Mouse (Mus musculus) ovary, adult 18-20 months (tissue): ENCODE measurements around the gene Atp6v1a.

ENCODE experiments used
- DNase-seq: peaks from one replicate; pipeline ENCODE4 v3.0.0; 2022; ENCODE audit warnings: low spot score, mixed read lengths

The Atp6v1a gene

DNA sequence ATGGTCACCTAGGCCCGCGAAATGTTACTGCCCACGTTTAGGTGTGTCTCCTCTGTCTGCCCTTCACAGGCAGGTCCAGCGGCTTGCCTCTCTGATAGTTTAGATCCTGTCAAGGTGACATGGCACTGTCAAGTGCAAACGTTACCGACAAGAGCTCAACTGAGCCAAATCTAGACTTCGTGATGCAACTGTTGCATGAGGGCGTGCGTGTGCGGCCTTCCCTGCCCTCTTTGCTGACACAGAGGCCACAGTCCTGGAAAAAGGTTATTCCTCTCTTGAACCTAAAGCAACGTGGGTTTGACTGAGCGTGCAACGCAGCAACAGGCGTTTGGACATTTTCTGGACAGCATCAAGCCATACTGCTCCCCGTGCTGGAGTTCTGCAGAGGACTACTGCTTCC is 78.2 kb downstream of the Atp6v1a start:
- DNase-seq, result no peak

DNA sequence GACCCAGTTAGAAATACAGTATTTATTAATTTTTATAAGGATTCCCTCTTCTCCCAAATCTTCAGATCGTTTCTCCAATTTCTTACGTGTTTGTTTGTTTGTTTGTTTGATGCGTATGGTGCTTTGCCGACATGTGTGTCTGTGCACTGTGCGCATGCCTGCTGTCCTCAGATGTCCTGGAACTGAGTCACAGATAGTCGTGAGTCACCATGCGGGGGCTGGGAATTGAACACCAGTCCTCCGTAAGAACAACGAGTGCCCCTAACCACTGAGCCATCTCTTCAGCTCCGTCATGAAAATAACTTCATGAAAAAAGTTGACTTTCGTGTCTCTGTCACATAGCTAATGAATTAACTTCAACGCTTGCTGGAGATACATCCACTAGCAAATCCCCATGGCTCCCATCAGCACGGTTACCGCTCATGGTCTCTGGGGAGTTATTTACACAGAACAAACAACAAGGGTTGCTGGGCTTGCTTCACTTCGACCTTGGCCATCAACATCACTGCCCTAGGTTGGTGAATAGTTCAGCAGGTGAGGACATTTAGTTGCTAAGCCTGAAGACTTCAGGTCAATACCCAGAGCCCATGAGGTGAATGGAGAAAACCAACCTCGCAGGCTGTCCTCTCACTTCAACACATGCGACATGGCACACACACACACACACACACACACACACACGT is 78.8 kb downstream of the Atp6v1a start:
- no peak for DNase-seq

- no peak for DNase-seq
Observed at GRCm38 (mm10) chr16:44058745-44059144, 80.8 kb downstream of the Atp6v1a start.

DNA sequence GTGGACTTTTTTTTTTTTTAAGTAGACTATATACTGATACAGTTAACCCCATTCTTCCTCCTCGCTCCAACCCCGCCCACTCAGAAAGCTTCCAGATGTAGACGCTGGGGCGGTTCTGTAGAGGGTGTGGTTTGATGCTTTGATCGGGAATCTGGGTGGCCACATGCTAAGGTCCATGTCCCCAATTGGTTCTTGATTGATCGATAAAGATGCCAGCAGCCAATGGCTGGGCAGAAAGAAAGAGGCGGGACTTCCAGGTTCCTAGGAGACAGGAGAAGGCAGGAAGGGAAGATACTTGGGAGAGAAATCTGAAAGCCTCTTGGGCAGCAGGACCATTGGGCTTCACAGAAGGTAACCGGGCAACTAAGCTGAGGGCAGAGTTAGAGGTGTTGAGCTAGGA is 83.7 kb downstream of the Atp6v1a start:
- no peak for DNase-seq

DNA sequence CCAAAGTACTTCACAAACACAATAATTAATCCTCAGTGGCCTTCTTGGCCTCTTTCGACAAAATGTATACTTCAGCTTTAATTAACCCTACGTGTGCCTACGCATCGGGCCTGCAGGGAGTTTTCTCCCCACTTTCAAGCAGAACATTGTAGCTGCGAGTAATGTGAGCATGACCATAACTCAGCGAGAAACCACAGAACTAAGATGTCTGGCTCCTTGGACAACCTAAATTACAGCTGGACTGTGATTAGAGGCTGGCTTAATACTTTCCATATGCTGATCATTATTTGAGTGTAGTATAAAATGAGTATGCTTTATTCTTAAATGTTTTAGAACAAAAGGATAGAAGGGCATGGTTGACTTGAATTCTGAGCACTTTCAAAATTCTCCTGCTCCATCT is 86.2 kb downstream of the Atp6v1a start:
- DNase-seq, result no peak

DNA sequence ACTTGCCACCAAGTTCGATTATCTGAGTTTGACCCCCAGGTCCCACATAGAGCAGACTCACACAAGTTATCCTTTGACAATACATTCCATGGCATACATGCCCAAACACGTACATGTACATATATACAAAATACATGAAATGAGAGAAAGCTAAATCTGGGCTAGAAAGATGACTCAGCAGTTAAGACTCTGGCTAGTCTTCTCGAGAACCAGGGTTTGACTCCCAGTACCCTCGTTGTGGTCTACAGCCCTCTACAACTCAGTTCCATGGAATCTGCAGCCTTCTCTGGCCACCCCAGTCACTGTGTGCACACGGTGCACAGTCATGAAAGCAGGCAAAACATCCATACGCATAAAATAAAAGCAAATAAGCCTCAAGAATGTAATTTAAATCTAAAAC is 87.1 kb downstream of the Atp6v1a start:
- DNase-seq, result no peak

DNA sequence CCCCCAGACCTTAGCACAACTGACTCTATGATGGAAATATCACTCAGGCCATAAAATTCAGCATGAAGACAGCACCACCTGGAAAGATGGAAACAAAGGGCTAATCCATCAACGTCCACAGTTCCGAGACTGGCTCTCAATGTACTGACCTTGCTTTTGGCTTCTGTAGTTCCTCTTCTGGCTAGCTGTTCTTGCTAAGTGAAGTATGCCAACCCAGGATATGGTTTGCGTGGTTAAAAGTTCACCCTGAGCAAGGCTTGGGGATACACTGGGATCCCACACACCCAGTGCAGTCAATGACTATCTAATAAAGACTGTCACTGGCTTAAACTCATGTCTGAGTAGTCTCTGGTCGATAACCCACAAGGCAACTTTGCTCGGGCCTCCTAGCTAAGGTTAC is 89.4 kb downstream of the Atp6v1a start:
- no peak for DNase-seq

DNA sequence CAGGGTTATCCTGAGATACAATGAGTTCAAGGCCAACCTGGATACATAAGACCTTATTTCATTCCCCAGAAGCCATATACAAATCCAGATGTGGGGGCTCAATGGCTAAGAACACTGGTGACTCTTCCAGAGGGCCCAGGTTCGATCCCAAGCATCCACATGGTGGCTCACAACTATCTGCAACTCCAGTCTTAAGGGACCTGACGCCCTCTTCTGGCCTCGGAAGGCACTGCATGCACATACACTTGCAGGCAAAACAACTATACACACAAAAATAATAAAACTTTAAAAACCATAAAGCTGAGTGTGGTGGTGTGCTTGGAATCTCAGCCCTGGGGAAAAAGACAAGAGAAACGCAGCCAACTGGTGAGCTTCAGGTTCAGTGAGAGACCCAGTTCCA is 100.4 kb downstream of the Atp6v1a start:
- DNase-seq, result no peak
